Mouse (Mus musculus) telencephalon, adult 2 months (tissue): ENCODE results near the gene 6030445D17Rik.
A peak's percentile ranks its signal among the peaks of the same experiment; 100 is the strongest.

ENCODE experiments used
- DNase-seq: peaks from one replicate; pipeline ENCODE4 v3.0.0-alpha.2; 2011; ENCODE audit warnings: low read depth, low spot score

Gene 6030445D17Rik

GRCm38 (mm10) chr4:136459210-136459609 lies 2.8 kb upstream of the 6030445D17Rik start:
- no peak for DNase-seq

- DNase-seq = no peak
Observed at GRCm38 (mm10) chr4:136461206-136461605, 844 bp upstream of the 6030445D17Rik start.

DNA sequence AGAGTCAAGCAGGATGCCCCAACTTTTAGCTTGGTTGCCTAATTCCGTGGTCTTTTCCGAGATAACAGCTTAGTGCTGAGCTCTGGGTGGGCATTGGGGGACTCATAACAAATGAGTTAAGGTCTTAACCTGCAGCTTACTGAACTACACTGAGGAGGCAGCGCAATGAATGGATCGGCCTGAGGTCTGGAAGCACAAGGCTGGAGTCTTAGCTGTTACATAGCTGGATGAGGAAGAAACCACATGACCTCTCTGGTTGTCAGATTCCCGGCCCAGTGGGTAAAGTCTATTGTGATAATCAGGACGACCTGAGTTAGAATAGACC lies 327 bp upstream of the 6030445D17Rik start:
- no peak for DNase-seq

DNA sequence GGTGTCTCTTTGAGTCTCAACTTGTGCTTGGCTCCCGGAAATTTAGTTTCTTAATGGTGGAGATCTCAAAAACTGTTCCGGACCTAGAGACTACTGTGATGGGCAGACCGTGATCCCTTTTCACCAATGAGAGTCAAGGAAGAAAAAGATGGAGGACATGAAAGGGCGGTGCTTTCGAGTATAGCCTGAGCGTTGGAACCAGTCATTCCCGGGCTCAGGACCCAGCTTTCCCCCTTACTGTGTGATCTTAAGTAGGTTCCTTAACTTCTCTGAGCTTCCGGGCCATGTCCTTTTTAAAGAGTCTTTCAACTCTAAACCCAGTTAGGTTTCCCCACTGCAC lies 759 bp downstream of the 6030445D17Rik start:
- DNase-seq = peak; percentile 58

GRCm38 (mm10) chr4:136463436-136463835 lies 1.4 kb downstream of the 6030445D17Rik start:
- no peak for DNase-seq

DNA sequence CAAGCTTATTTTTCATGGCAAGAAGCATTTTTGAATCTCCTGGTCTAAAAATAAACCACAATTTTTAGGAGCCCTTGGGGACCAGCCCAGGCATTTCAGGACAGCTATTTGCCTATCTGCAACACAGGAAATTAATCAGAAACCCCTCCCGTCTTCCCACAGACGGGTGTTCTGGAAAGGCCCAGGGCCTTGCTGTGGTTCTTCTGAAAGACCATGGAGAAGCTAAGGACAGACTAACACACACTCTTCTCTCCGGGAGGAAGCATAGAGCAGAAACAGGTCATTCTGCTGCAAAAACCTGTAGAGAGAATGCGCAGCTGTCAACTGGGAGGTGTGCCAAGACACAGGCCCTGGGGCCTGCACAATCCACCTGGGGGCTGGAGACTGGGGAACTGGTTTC lies 4.2 kb downstream of the 6030445D17Rik start:
- no peak for DNase-seq

GRCm38 (mm10) chr4:136468553-136469327 lies 6.7 kb downstream of the 6030445D17Rik start:
- peak; percentile 64 for DNase-seq

GRCm38 (mm10) chr4:136469371-136469903 lies 7.4 kb downstream of the 6030445D17Rik start, which contains the start of gene Luzp1:
Gene Luzp1, plus strand, starts transcription at chr4:136469761.
- peak; percentile 82 for DNase-seq

- DNase-seq = no peak
Observed at GRCm38 (mm10) chr4:136469941-136470346, 7.9 kb downstream of the 6030445D17Rik start.

GRCm38 (mm10) chr4:136470347-136471071 lies 8.5 kb downstream of the 6030445D17Rik start:
- no peak for DNase-seq

DNA sequence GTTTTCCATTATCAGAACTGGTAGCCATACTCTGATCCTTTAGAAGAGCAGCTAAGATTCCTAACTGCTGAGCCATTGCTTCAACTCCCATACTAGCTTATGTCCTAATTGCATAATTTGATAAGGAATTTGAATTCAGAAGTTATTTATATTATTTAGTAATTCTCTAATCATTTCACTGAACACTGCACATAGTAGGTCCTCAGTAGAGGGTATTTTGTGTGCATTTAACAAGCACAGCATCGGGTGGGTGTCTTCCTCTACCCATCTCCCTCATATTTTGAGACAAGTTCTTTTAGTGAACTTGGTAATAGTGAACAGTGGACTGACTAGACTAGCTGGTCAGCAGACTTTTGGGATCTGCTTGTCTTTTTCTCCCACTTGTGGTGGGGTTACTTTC lies 14.6 kb downstream of the 6030445D17Rik start:
- DNase-seq = no peak

DNA sequence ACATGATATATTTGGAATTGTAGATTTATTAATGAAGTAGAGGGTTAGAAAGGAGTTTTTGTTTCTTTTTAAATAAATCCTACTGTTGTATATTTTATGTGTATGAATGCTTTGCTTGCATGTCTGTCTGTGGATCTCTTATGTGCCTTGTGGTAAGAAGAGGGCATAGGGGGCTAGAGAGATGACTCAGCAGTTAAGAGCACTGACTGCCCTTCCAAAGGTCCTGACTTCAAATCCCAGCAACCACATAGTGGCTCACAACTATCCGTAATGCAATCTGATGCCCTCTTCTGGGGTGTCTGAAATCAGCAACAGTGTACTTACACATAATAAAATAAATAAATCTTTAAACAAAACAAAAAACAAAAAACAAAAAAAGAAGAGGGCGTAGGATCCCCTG lies 24.5 kb downstream of the 6030445D17Rik start:
- no peak for DNase-seq

DNA sequence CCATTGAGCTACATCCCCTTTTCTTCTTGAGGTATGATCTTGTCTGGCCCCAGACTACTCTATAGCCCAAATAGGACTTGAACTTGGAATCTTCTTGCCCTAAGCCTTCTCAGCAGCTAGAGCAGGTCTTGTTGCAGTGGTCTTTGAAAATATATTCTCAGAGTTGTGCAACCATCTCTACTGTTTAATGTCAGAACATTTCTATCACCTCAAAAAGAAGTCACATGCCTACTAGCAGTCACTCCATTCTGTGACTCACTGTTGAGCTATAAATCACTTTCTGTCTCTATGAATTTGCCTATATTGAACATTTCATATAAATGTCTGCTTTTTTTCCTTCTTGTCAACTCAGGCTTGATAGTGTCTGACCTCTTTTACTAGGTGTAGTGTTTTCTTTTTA lies 33.9 kb downstream of the 6030445D17Rik start:
- DNase-seq = no peak

- no peak for DNase-seq
Observed at GRCm38 (mm10) chr4:136505426-136506215, 43.6 kb downstream of the 6030445D17Rik start.

GRCm38 (mm10) chr4:136509857-136510256 lies 47.8 kb downstream of the 6030445D17Rik start:
- no peak for DNase-seq

DNA sequence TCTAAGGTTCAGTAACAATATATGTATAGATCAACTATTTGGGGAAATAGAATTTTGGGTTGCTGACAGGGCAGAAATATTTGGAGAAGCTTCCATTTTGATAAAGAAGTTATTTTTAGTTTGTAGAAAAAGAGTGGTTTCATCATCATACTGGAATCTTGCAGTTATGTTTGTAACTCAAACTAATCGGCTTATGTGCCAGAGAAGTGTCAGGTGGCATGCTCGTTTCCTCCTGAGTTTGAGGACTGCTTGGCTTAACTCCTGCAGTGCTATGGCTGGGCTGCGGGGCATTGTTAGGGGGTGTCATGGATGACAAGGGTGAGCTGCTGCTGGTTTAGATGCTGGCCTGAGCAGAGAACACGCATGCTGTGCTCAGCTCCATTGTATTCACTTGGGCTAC lies 49.7 kb downstream of the 6030445D17Rik start:
- DNase-seq = no peak

DNA sequence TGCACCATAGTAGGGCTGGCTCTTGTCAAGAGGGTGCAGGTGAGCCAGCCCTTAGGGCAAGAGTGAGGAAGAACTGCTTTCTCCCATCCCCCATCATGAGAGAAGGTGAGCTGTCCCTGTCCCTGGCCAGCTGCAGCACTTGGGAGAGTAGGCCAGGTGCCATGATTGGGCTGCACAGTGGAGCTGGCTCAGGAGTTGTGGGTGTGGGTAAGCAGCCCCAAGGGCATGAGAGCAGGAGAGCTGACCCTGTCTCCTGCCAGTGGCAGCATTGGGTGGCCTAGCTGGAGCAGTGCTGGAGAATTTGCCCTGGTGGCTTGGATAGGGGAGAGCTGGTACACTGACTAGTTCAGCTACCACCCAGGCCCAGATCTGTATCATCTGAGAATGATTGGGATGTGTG lies 50.9 kb downstream of the 6030445D17Rik start:
- no peak for DNase-seq
